In genomic region chr15:14951246-14951645, GRCm38 (mm10) we compare ENCODE assay signal across 27 mouse cellular contexts.
DNase-seq lines count a peak whose midpoint lies in the region; ATAC-seq and TF ChIP-seq lines count a peak whose summit lies in the region.
"Had no signal": no experiment of that assay in that cellular context is flagged by ENCODE, and none has a peak within 500 bp of the region (broad histone marks: within the 10 kb centered on the region; RNA-seq: fewer than 3 reads in every experiment).

No protein-coding gene starts in this region.

- H3K9me3 ChIP-seq in forebrain, postnatal 0 days (ENCODE audit: low read length) = no peaks in the 10 kb centered on the region
- no peaks in the 10 kb centered on the region for H3K9me3 ChIP-seq in forebrain, embryonic 11.5 days (ENCODE audit: control insufficient read depth, low read length)
- H3K9me3 ChIP-seq: embryonic facial prominence, embryonic 10.5 days; embryonic facial prominence, embryonic 13.5 days had no signal

- H3K36me3 ChIP-seq in forebrain, postnatal 0 days (ENCODE audit: insufficient read depth) = no peaks in the 10 kb centered on the region
- H3K36me3 ChIP-seq in forebrain, embryonic 11.5 days (ENCODE audit: control insufficient read depth, insufficient read depth, low read length) = no peaks in the 10 kb centered on the region
- H3K36me3 ChIP-seq: embryonic facial prominence, embryonic 10.5 days; embryonic facial prominence, embryonic 13.5 days; heart, embryonic 13.5 days had no signal

- peak; percentile 82 for ATAC-seq in forebrain, postnatal 0 days
- no peak for ATAC-seq in forebrain, embryonic 11.5 days (replicated peaks; ENCODE audit: low FRiP score)
- 0 out of 2 replicates have a peak, but pooled peaks have one; percentile 9 for ATAC-seq in monocyte, adult 5-6 weeks (replicated peaks; ENCODE audit: insufficient number of reproducible peaks, low FRiP score, low TSS enrichment, poor library complexity, severe bottlenecking)
- ATAC-seq: CD4-positive, CD25-positive, alpha-beta regulatory T cell, adult 4 months; forebrain, embryonic 13.5 days; forebrain, embryonic 16.5 days; hindbrain, postnatal 0 days; inflammation-experienced regulatory T-cells, adult 6 months had no signal

- H3K4me2 ChIP-seq in forebrain, postnatal 0 days (ENCODE audit: low read depth) = no peak overlapping the region
- no peak overlapping the region for H3K4me2 ChIP-seq in forebrain, embryonic 11.5 days (ENCODE audit: low read depth, low read length, severe bottlenecking)
- H3K4me2 ChIP-seq: embryonic facial prominence, embryonic 13.5 days; forebrain, embryonic 13.5 days; heart, embryonic 13.5 days; hindbrain, embryonic 14.5 days had no signal

- no peak overlapping the region for H3K4me3 ChIP-seq in forebrain, postnatal 0 days (ENCODE audit: low read depth, low read length)
- no peak overlapping the region for H3K4me3 ChIP-seq in forebrain, embryonic 11.5 days (ENCODE audit: low read depth, low read length)
- H3K4me3 ChIP-seq: embryonic facial prominence, embryonic 10.5 days; embryonic facial prominence, embryonic 13.5 days; erythroblast, embryonic 14.5 days; forebrain, embryonic 13.5 days; gastrocnemius, adult 2 months; heart, embryonic 13.5 days had no signal

- WGBS in forebrain, postnatal 0 days = 74% methylated on average over 4 of the region's 4 CpGs
- 89% methylated on average over 4 of the region's 4 CpGs for WGBS in forebrain, embryonic 11.5 days

- H3K9ac ChIP-seq in forebrain, postnatal 0 days = no peak overlapping the region
- H3K9ac ChIP-seq in forebrain, embryonic 11.5 days (ENCODE audit: low read length) = no peak overlapping the region
- H3K9ac ChIP-seq: embryonic facial prominence, embryonic 13.5 days; forebrain, embryonic 13.5 days; heart, embryonic 13.5 days; hindbrain, embryonic 14.5 days had no signal

- H3K27me3 ChIP-seq in forebrain, postnatal 0 days (ENCODE audit: insufficient read depth, low read length) = no peaks in the 10 kb centered on the region
- H3K27me3 ChIP-seq in forebrain, embryonic 11.5 days (ENCODE audit: control insufficient read depth, insufficient read depth, low read length) = no peaks in the 10 kb centered on the region
- H3K27me3 ChIP-seq: embryonic facial prominence, embryonic 13.5 days; forebrain, embryonic 13.5 days; heart, embryonic 13.5 days had no signal

- no peak for DNase-seq in forebrain, postnatal 0 days
- DNase-seq in forebrain, embryonic 11.5 days (ENCODE audit: low spot score) = no peak
- peak; percentile 17 to 62 for DNase-seq in layer of hippocampus, postnatal 14 days (ENCODE audit: low spot score in 2 of 2)
- no peak for DNase-seq in layer of hippocampus, adult 8-10 months (ENCODE audit: low spot score in 2 of 2)
- DNase-seq in urinary bladder, postnatal 4 days (ENCODE audit: low spot score in 2 of 2) = no peak
- DNase-seq: adrenal gland, adult 2 months; adrenal gland, postnatal 14 days; cerebellum, adult 11-12 months; cerebellum, adult 9-10 months; cerebellum, postnatal 36 days; embryo, embryonic 11 days; gastrocnemius, adult 2 months; gastrocnemius, postnatal 14 days; heart, adult 18-20 months; heart, postnatal 14 days; heart, postnatal 4 days had no signal

- no peak overlapping the region for H3K27ac ChIP-seq in forebrain, postnatal 0 days (ENCODE audit: low read depth, low read length)
- H3K27ac ChIP-seq in forebrain, embryonic 11.5 days (ENCODE audit: low read depth, low read length) = no peak overlapping the region
- H3K27ac ChIP-seq: embryonic facial prominence, embryonic 10.5 days; embryonic facial prominence, embryonic 13.5 days; forebrain, embryonic 13.5 days; gastrocnemius, adult 2 months; heart, embryonic 13.5 days; hindbrain, embryonic 14.5 days; hindbrain, postnatal 0 days had no signal

- no peaks in the 10 kb centered on the region for H3K4me1 ChIP-seq in forebrain, postnatal 0 days (ENCODE audit: insufficient read depth)
- no peaks in the 10 kb centered on the region for H3K4me1 ChIP-seq in forebrain, embryonic 11.5 days (replicated peaks; ENCODE audit: control insufficient read depth, insufficient read depth, low read length)
- H3K4me1 ChIP-seq: embryonic facial prominence, embryonic 10.5 days; embryonic facial prominence, embryonic 13.5 days; forebrain, embryonic 13.5 days; heart, embryonic 13.5 days had no signal

- TF ChIP-seq CTCF in forebrain, postnatal 0 days (IDR thresholded peaks at IDR 0.05; ENCODE audit: low read depth) = no peak

Comparison
In these comparisons a context has a peak if more than half of its experiments do, and no peak if none do; other contexts are left out.
1. DNase-seq: peak in layer of hippocampus, postnatal 14 days (2 of 2); none in forebrain, postnatal 0 days (single experiment), forebrain, embryonic 11.5 days (single experiment), layer of hippocampus, adult 8-10 months (0 of 2) and urinary bladder, postnatal 4 days (0 of 2).